Mouse (Mus musculus): Measurements from ENCODE around the gene C1s2.
"Not testable (repeated sequence)": the region's sequence is repeated elsewhere in the genome, so short reads cannot be mapped to it uniquely, and the experiment has no call there.

Gene C1s2

DNA sequence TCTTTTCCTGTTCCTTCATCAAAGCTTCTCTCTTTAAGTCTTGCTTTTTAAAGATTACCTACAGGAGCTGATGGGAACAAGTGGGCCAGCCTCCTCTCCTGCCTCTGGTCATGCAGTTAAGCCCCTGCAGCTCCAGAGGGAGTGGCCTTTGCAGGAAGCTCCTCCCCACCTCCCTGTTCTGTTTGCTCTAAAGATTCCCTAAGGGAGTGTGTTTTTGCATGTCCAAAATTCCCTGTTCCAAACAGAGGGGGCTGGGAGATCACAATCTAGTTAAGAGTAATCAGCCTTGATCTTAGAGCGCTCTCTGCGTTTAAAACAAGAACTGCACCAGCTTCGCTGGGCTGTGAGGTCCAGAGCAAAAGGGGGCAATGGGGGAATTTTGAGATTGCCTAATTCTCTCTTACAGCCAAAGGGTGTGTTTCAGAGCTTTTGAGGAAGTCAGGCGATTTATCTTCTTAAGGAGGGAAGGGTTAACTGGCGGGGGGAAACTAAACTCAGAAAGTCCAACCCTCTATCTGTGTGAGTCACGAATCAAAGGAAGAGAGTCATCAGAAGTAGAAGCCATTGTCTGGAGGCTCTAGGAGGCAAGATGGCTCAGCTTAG, 1.1 kb upstream of the C1s2 start:
- not testable (repeated sequence) for DNase-seq (ENCODE audit: low spot score)

DNA sequence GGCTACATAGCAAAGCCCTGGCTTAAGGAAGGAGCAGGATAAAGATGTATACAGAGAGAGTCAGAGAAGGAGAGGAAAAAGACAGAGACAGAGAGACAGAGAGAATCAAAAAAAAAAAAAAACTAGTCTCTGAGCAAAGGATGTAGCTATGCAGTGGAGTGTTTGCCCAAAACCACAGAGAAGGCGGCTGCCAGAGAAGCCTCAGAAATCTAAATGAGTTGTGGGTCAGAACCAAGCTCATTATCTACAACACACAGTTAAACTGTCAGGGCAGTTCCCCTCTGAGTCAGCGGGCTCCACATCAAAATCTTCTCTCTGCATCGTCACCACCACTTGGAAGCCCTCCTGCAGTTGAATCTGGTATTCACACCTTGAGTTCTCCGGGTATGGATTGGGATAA, 5.1 kb downstream of the C1s2 start:
- DNase-seq (ENCODE audit: low spot score) = no peak

DNA sequence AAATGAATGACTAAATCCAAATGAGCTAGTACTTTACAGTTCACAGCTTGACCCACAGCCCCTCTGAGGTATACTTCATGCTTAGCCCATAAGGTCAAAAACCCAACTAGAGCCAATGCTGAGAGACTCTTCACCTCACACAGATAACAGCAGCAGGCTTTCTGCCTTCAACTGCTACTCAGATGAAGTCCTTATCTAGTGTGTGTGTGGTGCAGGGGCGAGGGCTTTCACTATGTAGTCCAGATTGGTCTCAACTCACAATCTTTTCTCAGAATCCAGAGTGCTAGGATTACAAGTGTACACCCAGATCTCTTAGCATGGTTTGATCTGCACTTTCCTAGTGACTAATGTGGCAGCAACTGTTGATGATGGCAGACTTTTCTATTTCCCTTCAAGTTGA, 9.7 kb downstream of the C1s2 start:
- not testable (repeated sequence) for DNase-seq (ENCODE audit: low spot score)

DNA sequence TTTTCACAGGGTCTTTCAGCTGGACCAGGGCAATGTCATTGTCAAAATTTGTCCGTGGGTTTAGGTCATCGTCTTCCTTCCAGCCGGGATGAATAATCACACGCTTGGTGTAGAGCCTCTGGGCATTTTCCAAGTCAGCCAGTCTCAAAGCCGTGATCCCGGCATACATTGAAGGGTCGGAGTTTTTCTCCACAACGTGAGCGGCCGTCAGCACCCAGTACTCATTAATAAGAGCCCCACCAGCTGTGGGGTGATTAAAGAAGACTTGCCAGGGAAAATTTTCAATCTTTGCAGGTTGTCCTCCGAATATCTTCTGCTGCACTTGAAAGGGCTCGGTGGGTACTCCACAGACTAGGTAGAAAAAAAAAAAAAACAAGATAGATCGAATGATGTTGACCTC, 10.3 kb downstream of the C1s2 start:
- DNase-seq (ENCODE audit: low spot score) = no peak

DNA sequence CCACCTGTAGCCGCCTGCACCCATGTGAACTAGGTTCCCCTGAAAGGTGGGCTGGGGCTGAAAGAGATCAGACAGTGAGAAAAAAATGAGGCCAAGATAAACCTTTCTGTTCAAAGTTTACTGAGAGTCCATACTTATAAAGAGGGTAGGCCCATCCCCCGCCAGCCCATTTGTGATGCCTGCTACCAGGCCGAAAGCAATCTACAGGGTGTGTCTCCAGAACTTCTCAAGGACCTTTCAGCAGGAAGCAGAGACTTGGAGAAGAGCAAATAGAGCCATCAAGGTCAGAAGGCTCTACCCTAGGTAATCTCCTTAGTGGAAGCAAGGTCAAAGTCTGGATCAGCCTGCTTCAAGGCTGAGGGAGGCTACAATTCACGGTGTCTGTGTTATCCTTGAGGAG, 33.9 kb downstream of the C1s2 start:
- no peak for DNase-seq (ENCODE audit: low spot score)

GRCm38 (mm10) chr6:124593121-124593520, 42.8 kb downstream of the C1s2 start:
- no peak for DNase-seq (ENCODE audit: low spot score)

- no peak for DNase-seq (ENCODE audit: low spot score)
Observed at GRCm38 (mm10) chr6:124592186-124592700, 43.6 kb downstream of the C1s2 start.

DNA sequence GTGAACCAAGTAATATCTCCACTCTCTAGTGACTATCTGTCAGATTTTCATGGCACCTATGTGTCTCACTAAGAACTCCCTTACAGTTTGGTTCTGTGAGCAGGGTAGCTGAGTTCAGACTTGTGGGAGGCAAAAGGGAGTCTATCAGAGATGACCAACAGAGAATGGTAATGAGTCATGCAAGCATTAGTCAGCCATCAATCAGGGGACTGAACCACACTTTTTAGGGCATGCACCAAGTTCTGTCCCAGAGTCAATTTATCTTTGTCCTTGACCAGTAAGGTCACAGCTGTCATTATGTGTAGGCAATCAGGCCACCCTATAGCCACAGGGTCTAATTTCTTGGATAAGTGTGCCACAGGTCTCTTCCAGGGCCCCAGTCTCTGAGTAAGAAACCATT, 47.1 kb downstream of the C1s2 start:
- DNase-seq (ENCODE audit: low spot score) = no peak

DNA sequence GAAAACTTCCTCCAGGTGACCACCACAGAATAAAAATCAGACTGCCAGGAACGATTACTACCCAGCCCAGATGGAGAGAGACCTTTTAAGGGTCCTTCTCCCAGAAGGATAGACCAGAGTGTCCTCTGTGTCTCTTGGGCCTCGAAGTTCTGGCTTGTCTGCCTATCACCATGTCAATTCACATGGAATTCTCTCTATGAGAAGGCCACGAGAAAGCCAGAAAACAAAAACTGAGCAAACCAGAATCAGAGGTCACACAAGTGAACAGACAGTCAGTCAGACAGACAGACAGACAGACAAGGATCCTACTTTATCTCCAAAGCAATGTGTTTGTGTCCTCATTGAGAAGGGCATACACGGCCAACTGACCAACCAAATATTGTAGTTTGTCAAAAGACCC, 49.6 kb downstream of the C1s2 start:
- DNase-seq (ENCODE audit: low spot score) = no peak

- peak; percentile 71 for DNase-seq (ENCODE audit: low spot score)
Observed at GRCm38 (mm10) chr6:124585761-124586160, 50.1 kb downstream of the C1s2 start.

DNA sequence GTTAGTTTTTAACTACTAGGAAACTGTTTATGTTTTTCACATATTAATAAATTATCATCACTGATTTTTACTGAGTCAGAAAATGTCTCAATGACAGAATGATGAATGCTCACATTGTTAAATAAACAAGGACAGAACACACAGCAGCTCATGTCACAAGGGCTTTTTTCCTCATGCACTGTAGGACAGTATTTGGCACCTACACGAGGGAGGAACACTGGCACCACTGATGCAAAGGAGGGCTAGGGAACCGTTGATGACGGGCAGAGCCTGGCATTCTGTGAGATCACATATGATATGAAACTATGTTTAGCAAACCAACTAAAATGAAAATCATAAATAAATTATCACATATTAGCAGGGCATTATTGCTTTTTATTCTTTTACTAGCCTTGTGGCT, 51.0 kb downstream of the C1s2 start:
- DNase-seq (ENCODE audit: low spot score) = no peak

GRCm38 (mm10) chr6:124582231-124582630, 53.7 kb downstream of the C1s2 start:
- no peak for DNase-seq (ENCODE audit: low spot score)

DNA sequence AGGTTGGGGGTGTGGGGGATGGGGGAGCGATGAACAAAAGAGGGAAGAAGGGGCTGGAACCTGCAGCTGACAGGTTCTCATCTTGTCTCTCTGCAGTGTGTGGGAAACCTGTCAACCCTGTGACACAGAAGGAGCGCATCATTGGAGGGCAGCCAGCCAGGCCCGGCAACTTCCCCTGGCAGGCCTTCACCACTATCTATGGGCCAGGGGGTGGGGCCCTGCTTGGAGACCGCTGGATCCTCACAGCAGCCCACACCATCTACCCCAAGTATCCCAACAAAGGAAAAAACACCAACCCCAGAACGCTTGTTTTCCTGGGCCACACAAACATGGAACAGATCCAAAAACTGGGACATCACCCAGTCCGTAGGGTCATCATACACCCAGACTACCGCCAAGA, 55.7 kb downstream of the C1s2 start:
- peak; percentile 61 for DNase-seq (ENCODE audit: low spot score)

GRCm38 (mm10) chr6:124575155-124575678, 60.7 kb downstream of the C1s2 start:
- DNase-seq (ENCODE audit: low spot score) = not testable (repeated sequence)

Measured in ovary, postnatal 36 days (tissue).